In the genomic region with DNA sequence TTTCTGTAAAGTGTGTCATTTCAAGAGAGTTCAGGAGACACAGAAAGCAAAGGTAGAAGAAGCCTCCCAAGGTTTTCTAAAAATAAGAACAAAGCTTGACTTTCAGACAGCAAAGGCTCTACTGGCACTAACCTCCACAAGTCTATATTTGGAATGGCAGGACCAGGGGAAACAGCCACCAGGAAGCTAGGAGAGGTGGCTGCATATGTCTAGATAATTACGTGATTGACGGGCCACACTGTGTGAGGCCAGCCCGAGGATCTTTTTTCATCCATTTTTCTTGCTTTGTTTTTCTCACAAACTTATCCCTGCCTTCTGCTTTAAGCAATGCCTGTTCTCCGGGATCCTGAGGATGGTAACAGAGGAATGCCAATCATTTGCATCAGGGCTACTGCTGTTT, we compare ENCODE assay signal across 14 mouse cellular contexts.
"Had no signal": no experiment of that assay in that cellular context is flagged by ENCODE, and none has a peak within 500 bp of the region (broad histone marks: within the 10 kb centered on the region; RNA-seq: fewer than 3 reads in every experiment).

No protein-coding gene starts in this region.

- H3K36me3 ChIP-seq: intestine, embryonic 15.5 days; limb, embryonic 13.5 days; midbrain, embryonic 12.5 days; neural tube, embryonic 15.5 days had no signal

- H3K9ac ChIP-seq: intestine, embryonic 15.5 days; limb, embryonic 13.5 days; liver, embryonic 14.5 days; midbrain, embryonic 12.5 days; neural tube, embryonic 15.5 days had no signal

- DNase-seq: kidney, adult 18-20 months; kidney, postnatal 10 days; left cerebral cortex, postnatal 4 days; lung, adult 2 months; lung, postnatal 36 days; right cerebral cortex, postnatal 4 days had no signal

- ATAC-seq: intestine, embryonic 15.5 days; lung, postnatal 0 days had no signal

- H3K4me3 ChIP-seq: intestine, embryonic 15.5 days; layer of hippocampus, adult 2 months; limb, embryonic 13.5 days; midbrain, embryonic 12.5 days; neural tube, embryonic 15.5 days had no signal

- H3K27me3 ChIP-seq: intestine, embryonic 15.5 days; limb, embryonic 13.5 days; midbrain, embryonic 12.5 days; neural tube, embryonic 15.5 days had no signal

- H3K9me3 ChIP-seq: intestine, embryonic 15.5 days; limb, embryonic 13.5 days; midbrain, embryonic 12.5 days; neural tube, embryonic 15.5 days had no signal

- H3K4me1 ChIP-seq: intestine, embryonic 15.5 days had no signal

- H3K4me2 ChIP-seq: intestine, embryonic 15.5 days; limb, embryonic 13.5 days; midbrain, embryonic 12.5 days; neural tube, embryonic 15.5 days had no signal

- H3K27ac ChIP-seq: intestine, embryonic 15.5 days; layer of hippocampus, adult 2 months; limb, embryonic 13.5 days; liver, embryonic 14.5 days; midbrain, embryonic 12.5 days; neural tube, embryonic 15.5 days; stomach, postnatal 0 days had no signal
